Mouse (Mus musculus): ENCODE measurements around the gene 9330182L06Rik. TPM values are rescaled to one million over a fixed set of nuclear protein-coding genes. Genes with fewer than 3 reads are reported as not detected.

Gene 9330182L06Rik
- total RNA-seq, 4 experiments from 2014 or later = 11.8 to 19.8 (median 15.9) TPM

DNA sequence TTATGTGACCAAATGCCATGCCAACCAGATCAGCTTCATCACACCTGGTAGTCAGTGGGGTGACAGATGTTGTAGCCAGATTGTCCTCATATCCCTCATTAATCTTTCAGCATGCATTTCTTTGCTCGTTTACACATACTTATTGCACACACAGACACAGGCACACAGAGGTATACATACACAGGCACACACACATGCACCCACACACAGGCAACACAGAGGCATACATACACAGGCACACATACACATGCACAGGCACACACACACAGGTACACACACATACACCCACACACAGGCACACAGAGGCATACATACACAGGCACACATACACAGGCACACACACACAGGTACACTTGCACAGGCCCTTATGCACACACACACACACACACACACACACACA is 99.0 kb downstream of the 9330182L06Rik start:
- no peak for DNase-seq

GRCm38 (mm10) chr5:9367920-9368692 is 102.2 kb downstream of the 9330182L06Rik start:
- DNase-seq = no peak

- no peak for DNase-seq
Measured at GRCm38 (mm10) chr5:9371127-9371526, 105.2 kb downstream of the 9330182L06Rik start.

DNA sequence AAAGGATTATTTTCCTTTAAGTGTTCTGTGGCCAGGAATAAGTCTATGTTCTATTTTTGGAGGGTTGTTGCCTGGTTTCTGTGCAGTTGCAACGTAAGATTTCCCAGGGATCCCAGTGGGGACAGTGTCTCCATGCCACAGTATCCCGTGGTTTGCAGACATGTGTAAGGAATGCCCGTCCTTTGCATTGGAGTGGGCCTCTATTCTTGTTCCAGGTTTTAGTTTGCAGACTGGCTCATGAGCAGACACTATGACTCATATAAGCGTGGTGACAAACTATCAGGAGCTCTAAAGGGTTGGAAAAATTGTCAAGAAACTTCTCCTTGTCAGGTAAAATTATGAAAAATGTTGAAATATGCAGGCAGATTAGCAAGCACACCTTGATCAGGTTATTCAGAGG is 107.4 kb downstream of the 9330182L06Rik start:
- DNase-seq = no peak

- peak; percentile 63 for DNase-seq
Measured at GRCm38 (mm10) chr5:9389968-9390367, 124.0 kb downstream of the 9330182L06Rik start.

DNA sequence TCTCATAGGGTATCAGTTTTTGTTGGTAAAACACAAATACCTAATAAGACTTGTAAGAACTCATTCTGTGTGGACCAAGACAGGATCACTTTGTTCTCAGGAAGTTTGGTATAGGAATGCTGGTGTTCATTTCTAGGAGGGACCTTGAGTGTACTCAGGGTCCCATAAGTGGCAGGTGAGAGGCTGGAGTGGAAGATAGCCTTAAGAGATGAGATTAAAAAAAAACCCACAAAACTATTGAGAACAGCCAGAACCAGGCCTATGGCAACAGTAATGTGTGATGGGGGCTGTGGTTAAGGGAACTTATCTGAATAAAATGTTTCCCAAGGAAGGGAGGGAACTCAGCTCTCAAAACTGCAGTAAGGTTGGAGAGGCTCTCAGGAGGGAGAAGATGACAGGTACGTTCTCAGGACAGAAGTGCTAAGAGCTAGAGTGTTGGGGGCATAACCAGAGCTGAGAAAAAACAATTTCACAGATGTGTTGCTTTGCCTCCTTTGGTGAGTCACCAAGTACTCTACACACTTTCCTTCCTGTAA is 126.0 kb downstream of the 9330182L06Rik start:
- DNase-seq = no peak

DNA sequence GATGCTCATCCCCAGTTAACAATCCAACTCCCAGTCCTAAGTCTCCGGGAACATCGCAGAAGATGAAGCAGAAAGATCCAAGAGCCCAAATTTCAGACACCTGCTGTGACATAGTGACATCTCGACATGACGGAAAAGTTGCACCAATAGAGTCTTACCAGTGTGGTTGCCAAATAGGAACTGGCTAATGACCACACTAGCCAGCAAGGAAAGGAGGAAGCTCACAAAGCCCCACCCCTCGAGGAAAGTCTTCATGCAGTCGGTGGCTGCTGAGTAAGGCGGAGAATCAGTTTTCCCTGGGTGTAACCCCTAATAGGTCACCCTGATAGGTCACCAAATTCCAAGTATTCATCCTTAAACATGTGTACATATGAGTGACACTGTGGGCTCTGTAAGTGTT is 151.2 kb downstream of the 9330182L06Rik start:
- DNase-seq = no peak

GRCm38 (mm10) chr5:9417802-9418201 is 151.9 kb downstream of the 9330182L06Rik start:
- no peak for DNase-seq

GRCm38 (mm10) chr5:9419964-9420363 is 154.0 kb downstream of the 9330182L06Rik start:
- DNase-seq = no peak

DNA sequence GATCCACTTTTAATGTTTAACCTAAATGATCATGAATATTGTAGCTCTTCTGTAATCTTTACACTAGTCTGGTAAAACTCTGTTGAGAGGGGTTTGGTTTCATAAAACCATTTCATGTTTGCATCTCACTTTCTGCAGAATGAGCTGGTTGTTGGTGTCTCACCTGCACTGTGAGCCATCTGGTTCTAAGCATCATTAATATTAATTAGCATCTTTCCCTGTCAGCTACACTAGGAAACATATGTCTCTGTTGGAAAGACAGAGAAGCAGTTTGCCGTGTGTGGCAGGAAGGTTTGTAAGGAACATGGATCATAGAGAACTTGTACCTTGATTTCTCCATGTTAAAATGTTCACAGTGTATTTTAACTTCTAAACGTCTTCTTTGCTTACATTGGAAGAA is 158.5 kb downstream of the 9330182L06Rik start:
- DNase-seq = no peak

DNA sequence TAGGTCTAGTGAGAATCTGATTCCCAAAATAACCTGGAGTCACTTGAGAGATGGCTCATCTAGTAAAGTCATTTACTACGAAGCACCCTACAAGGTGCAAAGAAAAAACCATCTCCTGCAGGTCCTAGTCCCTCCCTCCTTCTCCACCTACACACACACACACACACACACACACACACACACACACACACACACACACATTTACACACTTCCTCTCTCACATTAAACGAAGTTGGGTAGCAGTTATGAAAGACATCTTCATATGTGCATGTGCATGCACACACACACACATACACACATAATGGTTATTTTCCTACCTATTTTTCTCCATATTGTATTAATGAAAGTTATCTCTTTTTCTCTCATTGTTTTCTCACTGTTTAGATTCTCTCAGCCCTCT is 161.2 kb downstream of the 9330182L06Rik start:
- no peak for DNase-seq

DNA sequence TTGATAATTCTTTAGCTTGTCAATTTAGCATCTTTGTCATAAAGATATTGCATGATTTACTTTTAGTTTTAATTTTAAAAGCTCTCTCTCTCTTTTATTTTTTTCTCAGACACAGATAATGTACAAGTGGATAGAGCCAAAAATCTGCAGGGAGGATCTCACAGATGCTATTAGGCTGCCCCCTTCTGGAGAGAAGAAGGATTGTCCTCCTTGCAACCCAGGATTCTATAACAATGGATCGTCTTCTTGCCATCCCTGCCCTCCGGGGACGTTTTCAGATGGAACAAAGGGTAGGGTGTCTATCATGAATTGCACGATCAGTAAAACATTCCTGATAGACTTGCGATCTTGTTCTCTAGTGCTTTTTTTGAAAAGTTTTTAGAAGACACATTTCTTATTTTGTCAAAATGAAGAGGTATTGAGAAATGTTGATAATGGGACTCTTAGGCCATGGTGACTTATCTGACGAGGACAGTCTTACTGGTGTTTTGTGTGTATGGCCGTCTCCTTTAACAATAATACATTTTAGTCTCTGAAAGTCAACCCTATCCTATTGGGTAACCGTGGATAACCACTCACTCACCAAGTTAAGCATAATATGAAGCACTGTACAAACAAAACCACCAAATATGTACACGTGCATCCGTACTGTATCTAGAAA is 161.8 kb downstream of the 9330182L06Rik start:
- DNase-seq = peak; percentile 2

DNA sequence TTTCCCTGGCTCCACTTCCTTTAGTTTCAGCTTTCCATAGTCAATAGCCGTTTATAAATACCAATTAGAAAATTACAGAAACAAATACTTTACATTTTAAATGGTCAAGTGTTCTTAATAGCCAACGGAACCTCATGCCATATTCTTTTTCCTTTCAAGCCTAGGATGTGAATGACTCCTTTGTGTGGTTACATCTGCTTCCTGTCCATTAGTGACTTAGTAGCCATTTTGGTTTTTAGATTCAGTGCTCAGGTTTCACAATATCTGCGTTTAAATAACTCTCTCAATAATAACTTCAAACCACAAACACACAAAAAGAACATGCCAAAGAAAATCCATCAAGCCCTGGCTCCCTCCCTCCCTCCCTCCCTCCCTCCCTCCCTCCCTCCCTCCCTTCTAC is 162.8 kb downstream of the 9330182L06Rik start:
- DNase-seq = no peak

- DNase-seq = no peak
Measured at GRCm38 (mm10) chr5:9446146-9446545, 180.2 kb downstream of the 9330182L06Rik start.

- no peak for DNase-seq
Measured at GRCm38 (mm10) chr5:9448931-9449330, 183.0 kb downstream of the 9330182L06Rik start.

- no peak for DNase-seq
Measured at GRCm38 (mm10) chr5:9449570-9449969, 183.7 kb downstream of the 9330182L06Rik start.

GRCm38 (mm10) chr5:9453298-9453697 is 187.4 kb downstream of the 9330182L06Rik start:
- no peak for DNase-seq

DNA sequence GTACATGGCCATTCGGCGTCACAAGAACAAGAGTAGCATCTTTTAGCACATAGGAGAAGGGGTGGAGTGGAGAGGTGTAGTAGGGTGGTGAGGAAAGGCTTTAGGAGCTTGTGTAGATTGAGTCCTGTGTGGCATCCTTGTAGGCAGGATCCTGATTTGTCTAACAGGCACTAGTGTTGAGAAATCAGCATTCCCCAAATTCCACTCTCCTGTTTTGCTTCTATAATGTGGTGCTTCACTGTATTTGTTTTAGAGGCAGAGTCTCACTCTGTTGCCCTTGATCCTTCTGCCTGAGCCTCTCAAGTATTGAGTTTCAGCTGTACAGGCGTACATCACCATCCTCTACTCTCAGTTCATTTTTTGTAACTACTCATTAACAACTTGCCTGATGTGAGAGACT is 211.7 kb downstream of the 9330182L06Rik start:
- DNase-seq = no peak

DNA sequence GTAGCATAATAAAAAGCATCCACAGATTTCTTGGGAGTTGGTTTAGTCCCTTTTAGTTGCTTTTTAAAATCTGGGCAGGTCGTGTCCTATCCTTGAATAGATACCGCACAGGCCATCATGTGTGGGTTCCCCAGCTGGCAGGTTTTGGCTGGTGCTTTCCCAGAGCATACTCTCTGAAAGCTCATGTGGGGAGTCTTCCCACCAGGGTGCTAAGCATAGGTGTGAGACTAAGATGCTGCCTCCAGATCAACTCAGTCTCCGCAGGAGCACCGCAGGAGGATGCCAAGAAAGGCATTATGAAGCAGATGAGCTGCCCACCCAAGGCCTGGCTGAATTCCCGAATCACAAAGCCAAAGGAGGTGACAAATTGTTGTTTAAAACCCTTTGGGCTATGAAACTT is 229.5 kb downstream of the 9330182L06Rik start:
- no peak for DNase-seq

DNA sequence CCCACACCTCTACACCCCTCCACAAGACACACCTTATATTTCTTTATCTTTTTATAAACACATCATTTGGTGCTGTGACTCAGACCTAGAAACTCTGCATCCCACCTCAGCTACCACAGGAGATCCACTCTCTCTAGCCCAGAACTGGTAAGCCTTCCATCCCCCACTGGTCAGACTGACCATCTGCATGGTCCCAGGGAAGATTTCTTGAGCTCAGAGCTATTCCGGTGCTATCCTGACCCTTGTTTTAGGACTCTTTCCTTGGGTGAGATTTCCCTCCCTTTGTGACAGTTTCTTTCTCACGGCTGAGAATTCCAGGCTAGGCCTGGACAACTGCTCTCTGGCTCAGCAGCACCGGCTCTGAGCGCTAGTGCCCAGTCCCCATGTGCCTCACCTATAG is 231.3 kb downstream of the 9330182L06Rik start:
- no peak for DNase-seq

- DNase-seq = no peak
Measured at GRCm38 (mm10) chr5:9511027-9511426, 245.1 kb downstream of the 9330182L06Rik start.

DNA sequence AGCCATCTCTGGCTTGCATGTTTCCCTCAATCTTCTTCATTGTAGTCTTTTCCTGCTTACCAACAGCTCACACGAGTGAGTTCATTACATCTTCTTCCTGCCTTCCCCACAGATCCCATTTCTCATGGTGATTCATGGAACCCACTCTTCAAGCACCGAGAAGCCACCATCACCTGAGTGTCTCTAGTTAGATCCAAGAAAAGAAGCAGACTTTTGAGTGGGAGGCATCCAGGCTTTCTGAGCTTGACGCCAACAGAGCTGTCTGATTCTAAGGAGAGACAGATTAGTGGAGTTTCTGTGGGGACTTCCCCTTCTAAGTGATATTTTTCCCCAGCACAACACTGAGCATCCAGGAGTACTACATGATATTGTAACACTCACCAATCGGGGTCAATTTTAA is 259.6 kb downstream of the 9330182L06Rik start:
- no peak for DNase-seq

Measured in adrenal gland, adult 8-10 months (tissue).